Mouse (Mus musculus): Measurements from ENCODE around the gene Tanc1. TPM values are rescaled to one million over a fixed set of nuclear protein-coding genes. Genes with fewer than 3 reads are reported as not detected.

Tanc1 gene
- polyA plus RNA-seq, 1 experiment, result 0.01 TPM

- Histone ChIP-seq H3K4me3 (replicated peaks) (no peak overlapping the region), H3K4me1 (ENCODE audit: control insufficient read depth) (no peaks in the 10 kb centered on the region), H3K27me3 (ENCODE audit: control insufficient read depth) (no peaks in the 10 kb centered on the region), H3K9me3 (ENCODE audit: control insufficient read depth, low read length) (no peaks in the 10 kb centered on the region), H3K36me3 (ENCODE audit: control insufficient read depth) (no peaks in the 10 kb centered on the region; the same call in 1 of the 2 replicates)
- TF ChIP-seq GATA1 (IDR thresholded peaks at IDR 0.05; ENCODE audit: low read length) (no peak), TAL1 (IDR thresholded peaks at IDR 0.05; ENCODE audit: low read length) (no peak)
These were observed 216.3 kb downstream of the Tanc1 start for GRCm38 (mm10) chr2:59828103-59828655.

DNA sequence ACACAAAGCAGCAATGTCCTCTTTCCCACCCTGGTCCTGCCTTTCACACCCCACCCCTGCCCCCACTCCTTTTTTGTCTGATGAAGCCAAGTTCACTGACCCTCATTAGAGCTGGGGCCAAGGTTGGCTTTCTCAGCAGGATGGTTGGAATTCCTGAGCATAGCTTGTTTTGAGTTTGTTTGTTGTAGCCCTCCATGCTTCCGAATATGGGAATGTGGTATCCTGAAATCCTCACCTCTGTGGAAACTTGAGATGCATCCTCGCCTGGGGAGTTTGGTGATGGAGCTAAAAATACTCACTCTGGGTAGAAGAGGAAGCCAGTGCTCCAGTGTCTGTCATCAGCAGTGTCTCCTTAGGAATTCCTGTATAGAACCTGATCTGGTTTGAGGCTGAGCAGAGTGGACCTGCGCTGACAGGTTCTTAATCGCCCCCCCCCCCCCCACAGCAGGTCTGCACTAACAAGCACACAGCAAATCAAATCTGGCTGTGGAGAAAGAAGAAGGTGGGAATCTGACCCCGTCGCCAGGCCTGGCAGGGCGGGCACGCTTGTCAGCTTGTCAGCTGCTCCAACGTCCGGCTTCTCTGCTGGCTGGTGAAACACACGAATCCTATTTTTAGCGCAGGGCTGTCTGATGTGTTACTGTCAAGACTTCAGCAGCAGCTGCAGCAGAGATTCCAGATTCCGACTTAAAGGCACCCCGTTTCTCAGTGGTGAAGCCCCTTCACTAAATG lies 217.1 kb downstream of the Tanc1 start:
- H3K36me3 ChIP-seq (ENCODE audit: control insufficient read depth), result no peaks in the 10 kb centered on the region; the same call in 1 of the 2 replicates
- no peaks in the 10 kb centered on the region for H3K27me3 ChIP-seq (ENCODE audit: control insufficient read depth)
- no peaks in the 10 kb centered on the region for H3K9me3 ChIP-seq (ENCODE audit: control insufficient read depth, low read length)
- no peaks in the 10 kb centered on the region for H3K4me1 ChIP-seq (ENCODE audit: control insufficient read depth)
- H3K4me3 ChIP-seq (replicated peaks), result no peak overlapping the region
- TF ChIP-seq GATA1 (IDR thresholded peaks at IDR 0.05; ENCODE audit: low read length), result no peak

- H3K27me3 ChIP-seq (ENCODE audit: control insufficient read depth), result no peaks in the 10 kb centered on the region
- no peak overlapping the region for H3K4me3 ChIP-seq (replicated peaks)
These were observed 217.9 kb downstream of the Tanc1 start for GRCm38 (mm10) chr2:59829718-59830117.

DNA sequence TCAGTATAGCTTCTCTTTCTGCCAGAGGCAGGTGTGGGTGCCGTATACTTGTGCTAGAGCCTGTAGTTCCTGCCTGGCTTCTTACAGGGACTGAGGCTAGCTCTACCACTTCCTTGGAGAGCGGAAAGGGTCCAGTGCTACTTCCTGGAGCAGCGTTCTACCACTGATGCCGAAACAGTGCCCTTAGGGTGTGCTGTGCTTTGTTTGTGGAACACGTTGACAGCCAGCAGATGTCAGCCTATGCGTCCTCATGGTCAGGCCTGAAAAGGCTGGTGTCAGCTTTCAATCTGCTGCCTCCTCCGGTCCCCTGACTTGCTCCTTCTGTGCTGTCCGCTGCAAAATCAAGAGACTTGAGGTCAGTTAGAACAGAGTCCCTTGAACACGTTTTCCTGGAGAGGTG lies 218.3 kb downstream of the Tanc1 start:
- H3K27me3 ChIP-seq (ENCODE audit: control insufficient read depth), result no peaks in the 10 kb centered on the region
- TF ChIP-seq TAL1 (IDR thresholded peaks at IDR 0.05; ENCODE audit: low read length), result no peak
- no peak for TF ChIP-seq GATA1 (IDR thresholded peaks at IDR 0.05; ENCODE audit: low read length)
- H3K4me1 ChIP-seq (ENCODE audit: control insufficient read depth), result no peaks in the 10 kb centered on the region
- no peak overlapping the region for H3K4me3 ChIP-seq (replicated peaks)
- no peaks in the 10 kb centered on the region; the same call in 1 of the 2 replicates for H3K36me3 ChIP-seq (ENCODE audit: control insufficient read depth)
- H3K9me3 ChIP-seq (ENCODE audit: control insufficient read depth, low read length), result no peaks in the 10 kb centered on the region

More at GRCm38 (mm10) chr2:59829718-59830117, 217.9 kb downstream of the Tanc1 start:
- Histone ChIP-seq H3K4me1 (ENCODE audit: control insufficient read depth) (no peaks in the 10 kb centered on the region), H3K9me3 (ENCODE audit: control insufficient read depth, low read length) (no peaks in the 10 kb centered on the region), H3K36me3 (ENCODE audit: control insufficient read depth) (no peaks in the 10 kb centered on the region; the same call in 1 of the 2 replicates)
- TF ChIP-seq TAL1 (IDR thresholded peaks at IDR 0.05; ENCODE audit: low read length), result no peak
- no peak for TF ChIP-seq GATA1 (IDR thresholded peaks at IDR 0.05; ENCODE audit: low read length)

DNA sequence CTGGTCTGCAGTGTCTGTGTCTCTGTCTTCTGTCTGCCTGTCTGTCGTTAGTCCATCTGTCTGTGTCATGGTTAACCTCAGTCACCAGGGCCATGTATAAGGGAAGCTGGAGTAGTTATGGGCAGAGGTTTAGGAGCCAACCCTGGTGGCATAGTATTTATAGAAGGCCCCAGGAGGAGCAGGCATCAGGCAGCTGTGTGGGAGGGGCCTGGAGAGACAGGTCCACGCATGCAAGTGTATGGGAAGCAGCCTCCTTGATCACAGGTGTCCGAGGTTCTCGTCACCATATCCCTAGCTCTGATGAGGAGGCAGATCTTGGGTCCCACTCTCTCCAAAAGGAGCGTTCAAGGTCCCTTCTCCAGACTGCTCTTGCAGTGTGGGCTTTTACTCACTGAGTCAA lies 219.1 kb downstream of the Tanc1 start:
- H3K36me3 ChIP-seq (ENCODE audit: control insufficient read depth), result no peaks in the 10 kb centered on the region; the same call in 1 of the 2 replicates
- no peak for TF ChIP-seq GATA1 (IDR thresholded peaks at IDR 0.05; ENCODE audit: low read length)
- TF ChIP-seq TAL1 (IDR thresholded peaks at IDR 0.05; ENCODE audit: low read length), result no peak
- H3K4me1 ChIP-seq (ENCODE audit: control insufficient read depth), result no peaks in the 10 kb centered on the region
- no peaks in the 10 kb centered on the region for H3K9me3 ChIP-seq (ENCODE audit: control insufficient read depth, low read length)
- H3K4me3 ChIP-seq (replicated peaks), result no peak overlapping the region
- no peaks in the 10 kb centered on the region for H3K27me3 ChIP-seq (ENCODE audit: control insufficient read depth)

DNA sequence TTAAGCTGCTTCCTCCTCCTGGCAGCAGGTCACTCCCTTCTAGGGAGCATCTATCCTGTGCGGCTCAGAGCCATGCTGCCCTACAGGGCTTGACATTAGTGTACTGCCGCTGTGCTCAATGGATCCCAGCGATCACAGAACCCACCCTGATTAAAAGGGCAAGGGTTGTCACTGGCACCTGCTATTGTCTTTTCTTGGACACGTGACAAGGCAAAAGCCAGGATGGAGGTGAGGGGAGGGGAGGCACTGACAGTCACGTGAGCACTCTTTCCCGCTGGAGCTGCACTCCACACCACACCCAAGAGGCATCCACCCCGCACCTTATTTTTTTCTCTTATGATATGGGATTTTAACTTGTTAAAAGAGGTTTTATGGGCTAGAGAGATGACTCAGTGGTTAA lies 220.0 kb downstream of the Tanc1 start:
- H3K9me3 ChIP-seq (ENCODE audit: control insufficient read depth, low read length), result no peaks in the 10 kb centered on the region
- H3K4me1 ChIP-seq (ENCODE audit: control insufficient read depth), result no peaks in the 10 kb centered on the region
- no peaks in the 10 kb centered on the region; the same call in 1 of the 2 replicates for H3K36me3 ChIP-seq (ENCODE audit: control insufficient read depth)
- H3K4me3 ChIP-seq (replicated peaks), result no peak overlapping the region
- no peaks in the 10 kb centered on the region for H3K27me3 ChIP-seq (ENCODE audit: control insufficient read depth)
- TF ChIP-seq GATA1 (IDR thresholded peaks at IDR 0.05; ENCODE audit: low read length) (no peak), TAL1 (IDR thresholded peaks at IDR 0.05; ENCODE audit: low read length) (no peak)

DNA sequence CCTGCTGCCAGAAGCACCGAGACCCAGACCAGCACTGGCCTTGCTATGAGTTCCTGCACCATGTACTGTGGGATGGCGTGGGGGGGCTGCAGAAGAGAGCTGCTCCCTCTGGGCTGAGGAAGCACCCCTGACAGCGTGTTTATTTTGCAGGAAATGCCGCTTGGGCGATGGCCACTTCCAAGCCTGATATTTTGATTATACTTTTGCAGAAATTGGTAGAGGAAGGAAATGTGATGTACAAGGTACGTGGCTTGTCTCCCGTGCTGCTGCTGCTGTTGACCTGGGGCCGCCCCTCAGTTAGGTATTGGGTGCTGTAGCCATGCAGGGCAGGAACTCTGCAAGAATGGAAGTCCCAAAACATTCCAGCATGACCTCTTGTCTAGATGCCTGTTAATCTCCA lies 227.0 kb downstream of the Tanc1 start:
- H3K36me3 ChIP-seq (ENCODE audit: control insufficient read depth), result no peaks in the 10 kb centered on the region; the same call in 1 of the 2 replicates
- H3K4me1 ChIP-seq (ENCODE audit: control insufficient read depth), result peaks cover 20% of the 10 kb centered on the region
- H3K27me3 ChIP-seq (ENCODE audit: control insufficient read depth), result no peaks in the 10 kb centered on the region
- no peak overlapping the region for H3K4me3 ChIP-seq (replicated peaks)
- no peak for TF ChIP-seq TAL1 (IDR thresholded peaks at IDR 0.05; ENCODE audit: low read length)
- no peak for TF ChIP-seq GATA1 (IDR thresholded peaks at IDR 0.05; ENCODE audit: low read length)
- no peaks in the 10 kb centered on the region for H3K9me3 ChIP-seq (ENCODE audit: control insufficient read depth, low read length)

DNA sequence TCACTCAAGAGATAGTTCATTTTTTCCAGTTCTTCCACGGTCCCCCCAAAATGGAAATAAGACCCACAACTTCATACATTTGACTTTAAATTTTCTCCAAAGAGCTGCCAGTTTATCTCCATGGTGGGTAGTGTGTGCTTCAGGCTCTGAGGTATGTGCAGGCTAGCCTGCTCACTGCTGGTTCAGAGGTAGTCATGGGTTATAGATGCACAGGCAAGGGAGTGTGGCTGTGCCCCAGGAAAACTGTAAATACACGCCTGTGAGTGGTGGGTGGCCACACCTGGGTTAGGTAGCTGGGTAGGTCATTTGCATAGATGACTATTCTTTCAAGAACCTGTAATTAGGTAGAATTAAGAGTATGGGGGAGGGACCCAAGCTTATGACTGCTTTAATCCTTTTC lies 227.9 kb downstream of the Tanc1 start:
- Histone ChIP-seq H3K4me1 (ENCODE audit: control insufficient read depth) (peaks cover 20% of the 10 kb centered on the region), H3K4me3 (replicated peaks) (no peak overlapping the region), H3K9me3 (ENCODE audit: control insufficient read depth, low read length) (no peaks in the 10 kb centered on the region), H3K27me3 (ENCODE audit: control insufficient read depth) (no peaks in the 10 kb centered on the region), H3K36me3 (ENCODE audit: control insufficient read depth) (no peaks in the 10 kb centered on the region; the same call in 1 of the 2 replicates)
- TF ChIP-seq TAL1 (IDR thresholded peaks at IDR 0.05; ENCODE audit: low read length) (no peak), GATA1 (IDR thresholded peaks at IDR 0.05; ENCODE audit: low read length) (no peak)

DNA sequence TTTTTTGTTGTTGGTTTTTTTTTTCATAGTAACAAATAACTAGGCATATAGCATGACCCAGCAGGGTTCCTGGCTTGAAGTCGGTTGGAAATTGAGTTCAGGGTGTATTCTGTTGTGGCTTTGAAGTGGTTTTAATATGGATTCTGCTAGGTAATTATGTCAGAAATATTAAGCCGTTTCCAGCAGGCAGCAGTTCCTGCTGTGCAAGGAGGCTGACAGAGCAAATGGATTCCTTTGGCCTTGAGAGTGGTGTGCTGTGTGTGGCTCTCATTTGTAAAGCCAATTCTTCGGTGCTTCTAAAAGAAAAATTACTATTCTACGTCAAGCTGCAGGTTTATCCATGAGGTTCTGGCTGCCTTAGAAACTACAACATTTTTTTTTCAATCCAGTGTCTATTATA lies 228.3 kb downstream of the Tanc1 start:
- H3K27me3 ChIP-seq (ENCODE audit: control insufficient read depth), result no peaks in the 10 kb centered on the region
- no peaks in the 10 kb centered on the region; the same call in 1 of the 2 replicates for H3K36me3 ChIP-seq (ENCODE audit: control insufficient read depth)
- no peaks in the 10 kb centered on the region for H3K9me3 ChIP-seq (ENCODE audit: control insufficient read depth, low read length)
- TF ChIP-seq TAL1 (IDR thresholded peaks at IDR 0.05; ENCODE audit: low read length), result no peak
- no peak for TF ChIP-seq GATA1 (IDR thresholded peaks at IDR 0.05; ENCODE audit: low read length)
- H3K4me3 ChIP-seq (replicated peaks), result no peak overlapping the region
- H3K4me1 ChIP-seq (ENCODE audit: control insufficient read depth), result peaks cover 20% of the 10 kb centered on the region
